Mouse (Mus musculus) liver, embryonic 11.5 days (tissue): Measurements from ENCODE around the gene Celsr1. TPM values are rescaled to one million over a fixed set of nuclear protein-coding genes. Genes with fewer than 3 reads are reported as not detected.

Source experiments
- ATAC-seq: fragments of 200-750 bp; cut with Nextera tagmentation; replicated peaks from 2 replicates; pipeline ENCODE4 v1.8.0; 2017; ENCODE audit warnings: moderate number of reproducible peaks, mild to moderate bottlenecking, moderate TSS enrichment, moderate library complexity; ENCODE audit not compliant: low FRiP score
- DNase-seq: peaks from one replicate; pipeline ENCODE4 v3.0.0-alpha.2; 2017; ENCODE audit warnings: low spot score
- H3K27ac ChIP-seq: fragments of 300-500 bp; sonication (generic); 2 replicates; pipeline ENCODE4 v1.5.1; 2014; ENCODE audit warnings: mild to moderate bottlenecking, low read depth, low read length, control low read depth
- H3K27me3 ChIP-seq: fragments of 300-500 bp; sonication (generic); replicated peaks from 2 replicates; pipeline ENCODE4 v1.6.1; 2014; ENCODE audit warnings: low read length, mixed read lengths; ENCODE audit not compliant: control insufficient read depth, insufficient read depth
- H3K36me3 ChIP-seq: fragments of 300-500 bp; sonication (generic); 2 replicates; pipeline ENCODE4 v1.6.1; 2014; ENCODE audit warnings: mild to moderate bottlenecking, low read length, moderate library complexity, mixed read lengths; ENCODE audit not compliant: control insufficient read depth, insufficient read depth
- H3K4me1 ChIP-seq: fragments of 300-500 bp; sonication (generic); replicated peaks from 2 replicates; pipeline ENCODE4 v1.6.1; 2014; ENCODE audit warnings: low read length, mixed read lengths; ENCODE audit not compliant: control insufficient read depth, insufficient read depth
- H3K4me2 ChIP-seq: fragments of 300-500 bp; sonication (generic); 2 replicates; pipeline ENCODE4 v1.6.1; 2014; ENCODE audit warnings: mild to moderate bottlenecking, control low read depth, moderate library complexity
- H3K4me3 ChIP-seq: fragments of 300-500 bp; sonication (generic); 2 replicates; pipeline ENCODE4 v1.5.1; 2014; ENCODE audit warnings: low read depth, low read length, control low read depth
- H3K9ac ChIP-seq: fragments of 300-500 bp; sonication (generic); 2 replicates; pipeline ENCODE4 v1.6.1; 2014; ENCODE audit warnings: low read depth, low read length, control low read depth
- H3K9me3 ChIP-seq: fragments of 300-500 bp; sonication (generic); 2 replicates; pipeline ENCODE4 v1.6.1; 2016; ENCODE audit warnings: low read length, inconsistent platforms, mixed read lengths; ENCODE audit not compliant: control insufficient read depth
- WGBS: fragments of 180-500 bp; shearing (Covaris S2); extraction: QIAGEN DNeasy Blood & Tissue Kit; methylation state at CpG from one replicate; pipeline ENCODE4 v1.1.7; 2014; 5-methylcytosine and 5-hydroxymethylcytosine counted together
- polyA plus RNA-seq: library from polyadenylated mRNA; unstranded; fragments of >200 nt; fragmentation: Nextera tagmentation; extraction: Ambion mirVana; gene quantifications from 2 replicates; pipeline ENCODE4 v1.2.1, GENCODE M21; 2014

Celsr1 gene
- polyA plus RNA-seq, 1 experiment from 2014 or later: 1.4 TPM

GRCm38 (mm10) chr15:85991453-85992124 lies 42.0 kb downstream of the Celsr1 start:
- WGBS: 71% methylated on average over 5 of the region's 5 CpGs

GRCm38 (mm10) chr15:85990696-85991443 lies 42.7 kb downstream of the Celsr1 start:
- H3K9me3 ChIP-seq: no peaks in the 10 kb centered on the region
- DNase-seq: no peak
- H3K36me3 ChIP-seq: no peaks in the 10 kb centered on the region
- H3K27ac ChIP-seq: no peak overlapping the region
- no peak overlapping the region for H3K4me3 ChIP-seq
- H3K9ac ChIP-seq: no peak overlapping the region
- no peak for ATAC-seq
- H3K27me3 ChIP-seq: peaks cover 15% of the 10 kb centered on the region
- H3K4me1 ChIP-seq: no peaks in the 10 kb centered on the region
- no peak overlapping the region for H3K4me2 ChIP-seq
- 74% methylated on average over 17 of the region's 17 CpGs for WGBS

More at GRCm38 (mm10) chr15:85991453-85992124, 42.0 kb downstream of the Celsr1 start:
- Histone ChIP-seq H3K36me3 (no peaks in the 10 kb centered on the region), H3K27ac (no peak overlapping the region), H3K9me3 (no peaks in the 10 kb centered on the region), H3K9ac (no peak overlapping the region), H3K4me3 (no peak overlapping the region), H3K4me2 (no peak overlapping the region), H3K27me3 (peaks cover 15% of the 10 kb centered on the region), H3K4me1 (no peaks in the 10 kb centered on the region)
- no peak for DNase-seq
- no peak for ATAC-seq

GRCm38 (mm10) chr15:85987896-85988295 lies 45.7 kb downstream of the Celsr1 start:
- H3K4me2 ChIP-seq: no peak overlapping the region
- H3K36me3 ChIP-seq: no peaks in the 10 kb centered on the region
- H3K9ac ChIP-seq: no peak overlapping the region
- DNase-seq: no peak
- H3K9me3 ChIP-seq: no peaks in the 10 kb centered on the region
- WGBS: 61% methylated on average over 5 of the region's 5 CpGs
- no peak overlapping the region for H3K4me3 ChIP-seq
- H3K27me3 ChIP-seq: peaks cover 4% of the 10 kb centered on the region
- H3K27ac ChIP-seq: no peak overlapping the region
- no peak for ATAC-seq
- no peaks in the 10 kb centered on the region for H3K4me1 ChIP-seq

- no peaks in the 10 kb centered on the region for H3K9me3 ChIP-seq
- no peak overlapping the region for H3K27ac ChIP-seq
- H3K36me3 ChIP-seq: no peaks in the 10 kb centered on the region
- H3K4me2 ChIP-seq: no peak overlapping the region
- 85% methylated on average over 4 of the region's 4 CpGs for WGBS
- H3K4me1 ChIP-seq: peaks cover 4% of the 10 kb centered on the region; the same call in 1 of the 2 replicates
- no peak for DNase-seq
- peaks cover 4% of the 10 kb centered on the region for H3K27me3 ChIP-seq
- H3K4me3 ChIP-seq: no peak overlapping the region
- no peak overlapping the region for H3K9ac ChIP-seq
- ATAC-seq: no peak
Observed at GRCm38 (mm10) chr15:85986170-85986569, 47.4 kb downstream of the Celsr1 start.

- Histone ChIP-seq H3K4me3 (no peak overlapping the region), H3K27ac (no peak overlapping the region)
Observed at GRCm38 (mm10) chr15:85985601-85986000, 48.0 kb downstream of the Celsr1 start.

GRCm38 (mm10) chr15:85983131-85983530 lies 50.4 kb downstream of the Celsr1 start:
- no peaks in the 10 kb centered on the region for H3K36me3 ChIP-seq
- no peak overlapping the region for H3K4me3 ChIP-seq
- no peak overlapping the region for H3K9ac ChIP-seq
- DNase-seq (no peak), ATAC-seq (0 out of 2 replicates have a peak, but pooled peaks have one; percentile 11)
- no peak overlapping the region for H3K4me2 ChIP-seq
- peaks cover 4% of the 10 kb centered on the region; the same call in 1 of the 2 replicates for H3K4me1 ChIP-seq
- 76% methylated on average over 7 of the region's 7 CpGs for WGBS
- no peaks in the 10 kb centered on the region for H3K9me3 ChIP-seq
- H3K27ac ChIP-seq: no peak overlapping the region
- peaks cover 4% of the 10 kb centered on the region for H3K27me3 ChIP-seq

More at GRCm38 (mm10) chr15:85985601-85986000, 48.0 kb downstream of the Celsr1 start:
- no peak for DNase-seq
- Histone ChIP-seq H3K27me3 (peaks cover 4% of the 10 kb centered on the region), H3K9ac (no peak overlapping the region), H3K36me3 (no peaks in the 10 kb centered on the region), H3K4me2 (no peak overlapping the region), H3K4me1 (peaks cover 4% of the 10 kb centered on the region; the same call in 1 of the 2 replicates), H3K9me3 (no peaks in the 10 kb centered on the region)
- 81% methylated on average over 4 of the region's 4 CpGs for WGBS
- ATAC-seq: no peak

GRCm38 (mm10) chr15:85982416-85982775 lies 51.2 kb downstream of the Celsr1 start:
- WGBS: 14% methylated on average over 3 of the region's 3 CpGs

GRCm38 (mm10) chr15:85981768-85982415 lies 51.7 kb downstream of the Celsr1 start:
- H3K36me3 ChIP-seq: no peaks in the 10 kb centered on the region
- no peak overlapping the region for H3K9ac ChIP-seq
- no peak for DNase-seq
- peaks cover 4% of the 10 kb centered on the region; the same call in 1 of the 2 replicates for H3K4me1 ChIP-seq
- H3K4me2 ChIP-seq: peak overlapping the region; percentile 29
- peak; percentile 62 for ATAC-seq
- no peak overlapping the region for H3K4me3 ChIP-seq
- no peak overlapping the region for H3K27ac ChIP-seq
- H3K9me3 ChIP-seq: no peaks in the 10 kb centered on the region
- H3K27me3 ChIP-seq: no peaks in the 10 kb centered on the region; the same call in 1 of the 2 replicates
- WGBS: 26% methylated on average over 11 of the region's 11 CpGs

More at GRCm38 (mm10) chr15:85982416-85982775, 51.2 kb downstream of the Celsr1 start:
- peak; percentile 72 for ATAC-seq
- Histone ChIP-seq H3K4me1 (peaks cover 4% of the 10 kb centered on the region; the same call in 1 of the 2 replicates), H3K27ac (no peak overlapping the region), H3K9ac (no peak overlapping the region), H3K27me3 (no peaks in the 10 kb centered on the region; the same call in 1 of the 2 replicates), H3K9me3 (no peaks in the 10 kb centered on the region), H3K36me3 (no peaks in the 10 kb centered on the region), H3K4me3 (no peak overlapping the region), H3K4me2 (peak overlapping the region; percentile 29)
- DNase-seq: no peak
